Mouse (Mus musculus) small intestine, adult 2 months (tissue): Measurements from ENCODE around the gene Jarid2.

Experiments
- CTCF ChIP-seq: fragments of 200-500 bp; IDR thresholded peaks from 2 replicates; pipeline ENCODE4 v1.5.1; 2012; ENCODE audit warnings: low read depth, mild to moderate bottlenecking, control low read depth, inconsistent platforms, low read length, moderate library complexity, mixed read lengths; ENCODE audit not compliant: insufficient replicate concordance, insufficient read length; ENCODE audit errors: extremely low read depth
- POLR2A ChIP-seq: fragments of 200-500 bp; IDR thresholded peaks from 2 replicates; pipeline ENCODE4 v1.6.1; 2012; ENCODE audit warnings: low read depth, mild to moderate bottlenecking, control low read depth, inconsistent platforms, low read length, moderate library complexity

DNA sequence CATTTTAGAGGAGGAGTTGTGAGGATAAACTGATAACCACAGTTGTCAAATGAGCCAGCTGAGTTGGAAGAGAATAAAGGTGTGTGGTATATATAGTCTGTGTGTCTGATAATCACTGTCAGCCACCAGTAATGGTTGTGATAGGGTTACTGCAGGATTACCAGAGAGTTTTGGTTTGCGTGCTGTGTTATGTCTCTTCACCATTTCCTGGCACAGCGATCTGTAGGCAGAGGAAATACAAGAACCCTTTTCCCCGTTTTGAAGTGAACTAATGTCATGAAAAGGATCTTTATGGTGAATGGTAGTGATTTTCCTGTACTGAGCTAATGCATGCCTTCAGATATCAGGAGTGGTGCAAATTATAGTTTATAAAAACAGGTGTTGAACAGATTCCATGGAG is 122.8 kb downstream of the Jarid2 start:
- no peak for TF ChIP-seq CTCF
- TF ChIP-seq POLR2A: no peak
